Mouse (Mus musculus) hindbrain, embryonic 16.5 days (tissue): ENCODE measurements at regions not wholly inside any gene's neighbourhood (a gene's known extent, or its start where the extent isn't known, plus 50 kb on each side); places are given as distances from the start of the nearest gene placed in this dataset.

ENCODE experiments used
- ATAC-seq: fragments of 200-750 bp; cut with Nextera tagmentation; 2 replicates; pipeline ENCODE4 v1.8.0; 2017; ENCODE audit warnings: moderate TSS enrichment, moderate library complexity
- H3K27ac ChIP-seq: fragments of 300-500 bp; sonication (generic); 2 replicates; pipeline ENCODE4 v1.5.1; 2014; ENCODE audit warnings: low read depth, mild to moderate bottlenecking, control low read depth, low read length, moderate library complexity
- H3K27me3 ChIP-seq: fragments of 300-500 bp; sonication (generic); replicated peaks from 2 replicates; pipeline ENCODE4 v1.6.1; 2014; ENCODE audit warnings: low read length; ENCODE audit not compliant: control insufficient read depth, insufficient read depth
- H3K36me3 ChIP-seq: fragments of 300-500 bp; sonication (generic); 2 replicates; pipeline ENCODE4 v1.6.1; 2014; ENCODE audit warnings: mild to moderate bottlenecking, low read length, moderate library complexity, mixed read lengths; ENCODE audit not compliant: control insufficient read depth, insufficient read depth
- H3K4me1 ChIP-seq: fragments of 300-500 bp; sonication (generic); 2 replicates; pipeline ENCODE4 v1.6.1; 2014; ENCODE audit warnings: low read depth, low read length; ENCODE audit not compliant: control insufficient read depth, insufficient read depth
- H3K4me2 ChIP-seq: fragments of 300-500 bp; sonication (generic); 2 replicates; pipeline ENCODE4 v1.6.1; 2014; ENCODE audit warnings: mild to moderate bottlenecking, low read length, control low read depth, moderate library complexity
- H3K4me3 ChIP-seq: fragments of 300-500 bp; sonication (generic); 2 replicates; pipeline ENCODE4 v1.5.1; 2014; ENCODE audit warnings: mild to moderate bottlenecking, low read length, control low read depth, moderate library complexity
- H3K9ac ChIP-seq: fragments of 300-500 bp; sonication (generic); 2 replicates; pipeline ENCODE4 v1.6.1; 2014; ENCODE audit warnings: low read depth, mild to moderate bottlenecking, control low read depth, low read length, moderate library complexity
- H3K9me3 ChIP-seq: fragments of 300-500 bp; sonication (generic); 2 replicates; pipeline ENCODE4 v1.6.1; 2014; ENCODE audit warnings: mild to moderate bottlenecking, low read length, moderate library complexity; ENCODE audit not compliant: control insufficient read depth
- WGBS: fragments of 180-500 bp; shearing (Covaris S2); extraction: QIAGEN DNeasy Blood & Tissue Kit; methylation state at CpG from one replicate; pipeline ENCODE4 v1.1.7; 2014; 5-methylcytosine and 5-hydroxymethylcytosine counted together

GRCm38 (mm10) chr9:104448577-104449165 lies 98.4 kb upstream of the Cpne4 start:
- Histone ChIP-seq H3K9me3 (no peaks in the 10 kb centered on the region), H3K9ac (no peak overlapping the region), H3K27me3 (no peaks in the 10 kb centered on the region), H3K36me3 (no peaks in the 10 kb centered on the region), H3K4me3 (no peak overlapping the region), H3K4me1 (no peaks in the 10 kb centered on the region), H3K4me2 (no peak overlapping the region), H3K27ac (no peak overlapping the region)
- no peak for ATAC-seq
- 85% methylated on average over 8 of the region's 8 CpGs for WGBS

GRCm38 (mm10) chr9:104444906-104445305 lies 102.2 kb upstream of the Cpne4 start:
- Histone ChIP-seq H3K9ac (no peak overlapping the region), H3K9me3 (no peaks in the 10 kb centered on the region), H3K36me3 (no peaks in the 10 kb centered on the region), H3K27ac (no peak overlapping the region), H3K4me1 (no peaks in the 10 kb centered on the region), H3K4me3 (no peak overlapping the region), H3K27me3 (no peaks in the 10 kb centered on the region), H3K4me2 (no peak overlapping the region)
- 56% methylated on average over 5 of the region's 5 CpGs for WGBS
- ATAC-seq: no peak

- ATAC-seq: no peak
- no peaks in the 10 kb centered on the region for H3K4me1 ChIP-seq
These were observed 103.8 kb upstream of the Cpne4 start for GRCm38 (mm10) chr9:104443236-104443635.

GRCm38 (mm10) chr9:104413021-104413420 lies 75.5 kb upstream of the Acpp start:
- H3K4me1 ChIP-seq: peaks cover 9% of the 10 kb centered on the region
- H3K27ac ChIP-seq: no peak overlapping the region
- H3K36me3 ChIP-seq: no peaks in the 10 kb centered on the region
- H3K4me3 ChIP-seq: no peak overlapping the region
- H3K4me2 ChIP-seq: no peak overlapping the region
- ATAC-seq: no peak
- H3K9ac ChIP-seq: no peak overlapping the region
- 41% methylated on average over 5 of the region's 5 CpGs for WGBS
- H3K9me3 ChIP-seq: no peaks in the 10 kb centered on the region
- no peaks in the 10 kb centered on the region for H3K27me3 ChIP-seq

More at GRCm38 (mm10) chr9:104443236-104443635, 103.8 kb upstream of the Cpne4 start:
- H3K4me2 ChIP-seq: no peak overlapping the region
- H3K36me3 ChIP-seq: no peaks in the 10 kb centered on the region
- WGBS: 82% methylated on average over 7 of the region's 7 CpGs
- no peaks in the 10 kb centered on the region for H3K9me3 ChIP-seq
- H3K27ac ChIP-seq: no peak overlapping the region
- H3K9ac ChIP-seq: no peak overlapping the region
- no peak overlapping the region for H3K4me3 ChIP-seq
- H3K27me3 ChIP-seq: no peaks in the 10 kb centered on the region

GRCm38 (mm10) chr9:104410211-104410610 lies 72.7 kb upstream of the Acpp start:
- Histone ChIP-seq H3K9ac (no peak overlapping the region), H3K27ac (no peak overlapping the region), H3K36me3 (no peaks in the 10 kb centered on the region), H3K4me1 (peaks cover 14% of the 10 kb centered on the region), H3K4me2 (peak overlapping the region; percentile 72), H3K9me3 (no peaks in the 10 kb centered on the region), H3K4me3 (no peak overlapping the region), H3K27me3 (no peaks in the 10 kb centered on the region)
- 6% methylated on average over 5 of the region's 5 CpGs for WGBS
- no peak for ATAC-seq

- ATAC-seq: no peak
- WGBS: 26% methylated on average over 12 of the region's 12 CpGs
- peaks cover 14% of the 10 kb centered on the region for H3K4me1 ChIP-seq
- H3K36me3 ChIP-seq: no peaks in the 10 kb centered on the region
- H3K9me3 ChIP-seq: no peaks in the 10 kb centered on the region
- no peaks in the 10 kb centered on the region for H3K27me3 ChIP-seq
- no peak overlapping the region for H3K27ac ChIP-seq
- H3K9ac ChIP-seq: peak overlapping the region; percentile 3; the same call in 1 of the 2 replicates
- H3K4me2 ChIP-seq: peak overlapping the region; percentile 72
- H3K4me3 ChIP-seq: peak overlapping the region; percentile 46
These were observed 71.8 kb upstream of the Acpp start for GRCm38 (mm10) chr9:104409381-104409780.

- Histone ChIP-seq H3K9ac (0 out of 2 replicates have a peak overlapping the region, but pooled peaks have one; percentile 36), H3K36me3 (no peaks in the 10 kb centered on the region), H3K27me3 (no peaks in the 10 kb centered on the region), H3K4me2 (peak overlapping the region; percentile 72), H3K4me3 (peak overlapping the region; percentile 46), H3K9me3 (no peaks in the 10 kb centered on the region), H3K4me1 (peaks cover 14% of the 10 kb centered on the region), H3K27ac (peak overlapping the region; percentile 32; the same call in 1 of the 2 replicates)
- WGBS: 17% methylated on average over 21 of the region's 21 CpGs
- peak; percentile 78 for ATAC-seq
These were observed 71.2 kb upstream of the Acpp start for GRCm38 (mm10) chr9:104408571-104409294.

- H3K27ac ChIP-seq: no peak overlapping the region
- 0 out of 2 replicates have a peak, but pooled peaks have one; percentile 41 for ATAC-seq
- H3K9ac ChIP-seq: 0 out of 2 replicates have a peak overlapping the region, but pooled peaks have one; percentile 23
- no peaks in the 10 kb centered on the region for H3K36me3 ChIP-seq
- no peaks in the 10 kb centered on the region for H3K9me3 ChIP-seq
- no peaks in the 10 kb centered on the region for H3K27me3 ChIP-seq
- peaks cover 14% of the 10 kb centered on the region for H3K4me1 ChIP-seq
- WGBS: 20% methylated on average over 17 of the region's 18 CpGs
- peak overlapping the region; percentile 72 for H3K4me2 ChIP-seq
- H3K4me3 ChIP-seq: peak overlapping the region; percentile 32
These were observed 70.2 kb upstream of the Acpp start for GRCm38 (mm10) chr9:104407559-104408376.

- H3K4me2 ChIP-seq: no peak overlapping the region
- WGBS: 23% methylated on average over 2 of the region's 2 CpGs
These were observed 69.5 kb upstream of the Acpp start for GRCm38 (mm10) chr9:104407011-104407410.

More at GRCm38 (mm10) chr9:104407011-104407410, 69.5 kb upstream of the Acpp start:
- no peak overlapping the region for H3K9ac ChIP-seq
- H3K27ac ChIP-seq: no peak overlapping the region
- no peak for ATAC-seq
- no peaks in the 10 kb centered on the region for H3K9me3 ChIP-seq
- H3K4me1 ChIP-seq: peaks cover 14% of the 10 kb centered on the region
- H3K4me3 ChIP-seq: no peak overlapping the region
- H3K27me3 ChIP-seq: no peaks in the 10 kb centered on the region
- H3K36me3 ChIP-seq: no peaks in the 10 kb centered on the region
